Mouse (Mus musculus) ES-Bruce4 (cell line): ENCODE data around the gene G3bp1. TPM values are rescaled to one million over a fixed set of nuclear protein-coding genes. Genes with fewer than 3 reads are reported as not detected.

ENCODE experiments used
- H3K27ac ChIP-seq: 2 replicates; pipeline ENCODE4 v1.5.1; 2012; ENCODE audit warnings: low read length, inconsistent platforms; ENCODE audit not compliant: insufficient read depth
- H3K27me3 ChIP-seq: 2 replicates; pipeline ENCODE4 v1.6.1; 2012; ENCODE audit warnings: mild to moderate bottlenecking, low read length, inconsistent platforms; ENCODE audit not compliant: control insufficient read depth, poor library complexity, insufficient read depth, severe bottlenecking
- H3K36me3 ChIP-seq: 2 replicates; pipeline ENCODE4 v1.6.1; 2012; ENCODE audit warnings: inconsistent platforms, mild to moderate bottlenecking, low read length, moderate library complexity; ENCODE audit not compliant: control insufficient read depth, poor library complexity, insufficient read depth, severe bottlenecking
- H3K4me1 ChIP-seq: one replicate; pipeline ENCODE4 v1.8.1; 2011; ENCODE audit warnings: low read length; ENCODE audit not compliant: control insufficient read depth, insufficient read depth
- H3K4me3 ChIP-seq: 2 replicates; pipeline ENCODE4 v1.5.1; 2011; ENCODE audit warnings: low read depth, mild to moderate bottlenecking, low read length
- H3K9ac ChIP-seq: 2 replicates; pipeline ENCODE4 v1.6.1; 2012; ENCODE audit warnings: low read depth, mild to moderate bottlenecking, inconsistent platforms; ENCODE audit not compliant: poor library complexity, severe bottlenecking
- H3K9me3 ChIP-seq: replicated peaks from 2 replicates; pipeline ENCODE4 v1.6.1; 2012; ENCODE audit warnings: mild to moderate bottlenecking, low read length, inconsistent platforms; ENCODE audit not compliant: control insufficient read depth, poor library complexity, insufficient read depth, severe bottlenecking
- CTCF ChIP-seq: IDR thresholded peaks from one replicate; pipeline ENCODE4 v1.8.1; 2011; ENCODE audit warnings: low read depth, low read length
- EP300 ChIP-seq: IDR thresholded peaks from 2 replicates; pipeline ENCODE4 v1.6.1; 2011; ENCODE audit warnings: low read depth, low read length; ENCODE audit not compliant: insufficient read depth
- POLR2A ChIP-seq: IDR thresholded peaks from one replicate; pipeline ENCODE4 v1.8.1; 2011; ENCODE audit warnings: low read length; ENCODE audit not compliant: insufficient read depth
- polyA plus RNA-seq: library from polyadenylated mRNA; stranded (reverse); fragments of >200 nt; gene quantifications from 2 replicates; pipeline ENCODE4 v1.2.4, GENCODE M21; 2011; ENCODE audit warnings: low read depth; ENCODE audit not compliant: missing spikeins, insufficient read depth, insufficient read length

The G3bp1 gene
- polyA plus RNA-seq, 1 experiment, result 147 TPM

DNA sequence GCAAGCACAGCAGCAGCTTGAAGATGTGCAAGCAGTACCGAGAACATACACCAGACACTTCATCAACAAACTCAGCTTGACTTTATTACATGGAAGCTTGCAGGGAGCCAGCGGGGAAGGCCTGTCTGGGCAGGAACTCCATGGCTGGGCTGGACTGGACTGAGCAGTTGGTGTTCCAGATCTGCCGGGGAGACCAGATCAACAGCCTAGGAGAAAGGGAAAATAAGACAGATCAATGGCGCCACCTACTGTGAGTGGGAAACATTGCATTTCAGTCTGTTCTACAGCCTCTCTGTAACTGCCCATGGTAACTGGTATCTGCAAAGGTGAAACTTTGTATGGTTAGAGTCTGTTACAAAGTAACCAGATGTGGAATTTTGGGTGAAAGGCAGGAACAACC lies 22.9 kb upstream of the G3bp1 start:
- Histone ChIP-seq H3K4me3 (no peak overlapping the region), H3K36me3 (peaks cover 21% of the 10 kb centered on the region), H3K27me3 (no peaks in the 10 kb centered on the region), H3K9ac (no peak overlapping the region), H3K9me3 (no peaks in the 10 kb centered on the region), H3K4me1 (no peaks in the 10 kb centered on the region), H3K27ac (0 out of 2 replicates have a peak overlapping the region, but pooled peaks have one; percentile 3)
- TF ChIP-seq EP300 (no peak), POLR2A (no peak), CTCF (peak; percentile 53)

DNA sequence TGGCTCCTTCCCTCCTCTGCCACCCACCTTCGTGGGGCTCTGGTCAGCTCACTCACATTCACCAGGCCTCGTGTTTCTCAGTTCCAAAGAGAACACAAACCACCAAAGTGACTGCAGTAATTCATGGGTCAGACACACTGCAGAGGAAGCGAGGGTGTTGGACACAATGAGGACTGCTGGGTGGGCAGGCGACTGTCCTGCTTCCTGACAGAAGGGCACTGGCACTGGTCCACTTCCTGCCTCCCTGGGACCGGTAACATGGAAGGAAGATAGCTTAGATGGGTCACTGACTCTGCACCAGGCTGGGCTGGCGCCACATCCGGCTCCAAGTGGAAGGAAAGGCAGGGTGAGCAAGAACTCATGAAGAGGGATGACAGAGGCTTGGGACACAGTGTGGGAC lies 20.0 kb upstream of the G3bp1 start:
- no peak overlapping the region for H3K4me3 ChIP-seq
- no peaks in the 10 kb centered on the region for H3K9me3 ChIP-seq
- H3K4me1 ChIP-seq, result no peaks in the 10 kb centered on the region
- H3K27me3 ChIP-seq, result no peaks in the 10 kb centered on the region
- TF ChIP-seq POLR2A (no peak), CTCF (no peak), EP300 (no peak)
- H3K9ac ChIP-seq, result no peak overlapping the region
- H3K27ac ChIP-seq, result no peak overlapping the region
- H3K36me3 ChIP-seq, result peaks cover 37% of the 10 kb centered on the region

DNA sequence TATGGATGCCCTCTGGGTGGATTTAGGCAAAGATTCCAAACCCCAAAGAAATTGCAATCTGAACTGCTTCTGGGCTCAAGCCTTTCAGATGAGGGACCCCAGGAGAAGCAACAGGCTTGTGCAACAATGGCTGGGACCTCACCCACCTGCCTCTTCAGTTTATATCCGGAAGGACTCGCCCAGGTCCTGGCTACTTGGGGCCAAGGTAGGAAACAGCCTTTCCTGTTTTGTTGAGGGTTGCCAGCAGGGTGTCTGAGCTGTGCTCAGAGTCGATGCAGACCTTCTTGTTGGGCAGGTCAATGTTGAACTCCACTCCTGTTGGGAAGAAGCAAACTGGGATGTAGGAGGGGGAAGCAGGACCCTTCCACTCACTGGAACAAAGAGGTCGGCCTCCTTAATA lies 19.2 kb upstream of the G3bp1 start:
- H3K9ac ChIP-seq, result no peak overlapping the region
- H3K9me3 ChIP-seq, result no peaks in the 10 kb centered on the region
- no peak for TF ChIP-seq POLR2A
- TF ChIP-seq CTCF, result no peak
- TF ChIP-seq EP300, result 0 out of 2 replicates have a peak, but pooled peaks have one; percentile 28
- peaks cover 37% of the 10 kb centered on the region for H3K36me3 ChIP-seq
- H3K27ac ChIP-seq, result peak overlapping the region; percentile 30
- no peak overlapping the region for H3K4me3 ChIP-seq
- H3K4me1 ChIP-seq, result no peaks in the 10 kb centered on the region
- H3K27me3 ChIP-seq, result no peaks in the 10 kb centered on the region

DNA sequence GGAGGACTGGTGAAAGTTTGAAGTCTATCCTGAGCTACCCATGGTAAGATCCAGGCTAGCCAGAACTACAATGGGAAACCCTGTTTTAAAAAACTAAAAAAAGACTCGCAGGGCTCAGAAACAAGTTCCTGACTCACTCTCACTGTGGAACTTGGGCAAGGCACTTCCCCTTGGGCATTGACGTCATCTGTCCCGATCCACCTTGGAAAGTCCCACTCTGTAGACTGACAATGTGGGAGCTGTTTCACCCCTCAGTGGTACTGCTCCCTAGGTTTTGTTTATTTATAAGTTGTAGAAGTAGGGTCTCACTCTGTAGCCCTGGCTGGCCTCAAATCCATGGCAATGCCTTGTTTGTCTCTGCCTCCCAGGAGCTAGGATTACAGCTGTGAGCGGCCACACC lies 15.8 kb upstream of the G3bp1 start:
- H3K27me3 ChIP-seq, result no peaks in the 10 kb centered on the region
- H3K4me3 ChIP-seq, result no peak overlapping the region
- H3K4me1 ChIP-seq, result no peaks in the 10 kb centered on the region
- no peak overlapping the region for H3K9ac ChIP-seq
- TF ChIP-seq CTCF, result no peak
- TF ChIP-seq EP300, result no peak
- no peak for TF ChIP-seq POLR2A
- no peaks in the 10 kb centered on the region for H3K9me3 ChIP-seq
- H3K27ac ChIP-seq, result no peak overlapping the region
- H3K36me3 ChIP-seq, result peaks cover 25% of the 10 kb centered on the region

DNA sequence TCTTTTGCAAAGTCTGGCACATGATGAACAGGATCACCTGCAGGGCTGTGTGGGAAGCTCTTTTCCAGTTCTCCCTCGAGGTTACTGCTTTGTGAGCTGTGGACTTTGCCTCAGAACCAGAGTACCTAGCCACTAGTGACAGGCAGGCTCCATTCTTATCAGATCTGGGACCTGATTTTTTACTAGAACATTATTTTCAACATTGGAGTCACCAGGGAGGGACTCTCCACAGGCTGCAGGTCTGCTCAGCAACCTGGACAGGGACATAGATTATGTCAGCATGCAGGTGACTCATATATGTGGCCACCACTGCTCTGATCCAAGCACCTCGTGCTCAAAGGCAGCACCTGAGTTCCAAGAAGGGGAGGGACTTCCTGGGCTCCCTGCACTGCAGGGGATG lies 14.3 kb upstream of the G3bp1 start:
- Histone ChIP-seq H3K4me3 (no peak overlapping the region), H3K4me1 (no peaks in the 10 kb centered on the region), H3K36me3 (peaks cover 18% of the 10 kb centered on the region), H3K9ac (no peak overlapping the region), H3K9me3 (no peaks in the 10 kb centered on the region), H3K27ac (no peak overlapping the region), H3K27me3 (no peaks in the 10 kb centered on the region)
- TF ChIP-seq POLR2A (no peak), EP300 (no peak), CTCF (no peak)

DNA sequence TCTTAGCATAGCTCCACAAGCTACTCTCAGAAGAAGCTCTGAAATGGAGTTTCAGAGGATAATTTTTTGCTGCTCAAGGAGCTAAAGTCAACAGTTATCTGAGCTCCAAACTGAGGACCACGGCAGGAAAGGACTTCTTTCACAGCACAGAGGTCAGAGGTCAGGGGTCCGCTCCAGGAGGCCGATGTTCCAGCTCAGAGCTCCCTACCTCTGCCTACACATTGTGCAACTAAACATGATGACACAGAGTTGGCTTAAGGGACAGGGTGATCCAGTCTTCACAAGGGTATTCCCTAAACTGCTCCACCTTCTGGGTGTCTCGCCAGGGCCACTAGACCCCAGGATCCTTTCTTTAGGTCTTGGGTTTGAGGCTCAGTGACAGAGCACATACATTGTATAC lies 11.0 kb upstream of the G3bp1 start:
- TF ChIP-seq EP300 (no peak), CTCF (no peak), POLR2A (no peak)
- Histone ChIP-seq H3K36me3 (peaks cover 8% of the 10 kb centered on the region; the same call in 1 of the 2 replicates), H3K9ac (no peak overlapping the region), H3K27me3 (no peaks in the 10 kb centered on the region), H3K9me3 (no peaks in the 10 kb centered on the region), H3K27ac (no peak overlapping the region), H3K4me3 (no peak overlapping the region), H3K4me1 (no peaks in the 10 kb centered on the region)
